Mouse (Mus musculus): Measurements from ENCODE around the gene Olfr1420. TPM values are rescaled to one million over a fixed set of nuclear protein-coding genes. Genes with fewer than 3 reads are reported as not detected.

Olfr1420 gene
- polyA plus RNA-seq (2012; rRNA removed) = not detected in 2 replicates

GRCm38 (mm10) chr19:11886265-11886664 is at the start of gene Olfr1420:
Gene Olfr1420 (plus strand): TSS chr19:11886565.
- H3K4me3 ChIP-seq (ENCODE audit: extremely low read depth, insufficient read depth, insufficient read length) = no peak within 1 kb of the TSS
- H3K4me1 ChIP-seq (ENCODE audit: control insufficient read depth, insufficient read depth, insufficient read length) = no peaks in the 10 kb centered on the region
- no peaks in the 10 kb centered on the region for H3K27me3 ChIP-seq (ENCODE audit: control insufficient read depth, insufficient read depth, low read length)
- no peak for TF ChIP-seq CTCF (IDR thresholded peaks at IDR 0.05; ENCODE audit: extremely low read depth, insufficient read depth, insufficient read length, insufficient replicate concordance)
- TF ChIP-seq POLR2A (IDR thresholded peaks at IDR 0.05; ENCODE audit: low read depth, low read length) = no peak
- H3K36me3 ChIP-seq (ENCODE audit: control insufficient read depth, insufficient read depth, low read length) = no peaks in the 10 kb centered on the region
- WGBS = 54% methylated on average over 1 of the region's 1 CpGs
- no peak for DNase-seq (ENCODE audit: low read depth in 1 of 2, low spot score in 2 of 2)
- H3K27ac ChIP-seq (ENCODE audit: insufficient read depth, low read length) = no peak within 1 kb of the TSS

DNA sequence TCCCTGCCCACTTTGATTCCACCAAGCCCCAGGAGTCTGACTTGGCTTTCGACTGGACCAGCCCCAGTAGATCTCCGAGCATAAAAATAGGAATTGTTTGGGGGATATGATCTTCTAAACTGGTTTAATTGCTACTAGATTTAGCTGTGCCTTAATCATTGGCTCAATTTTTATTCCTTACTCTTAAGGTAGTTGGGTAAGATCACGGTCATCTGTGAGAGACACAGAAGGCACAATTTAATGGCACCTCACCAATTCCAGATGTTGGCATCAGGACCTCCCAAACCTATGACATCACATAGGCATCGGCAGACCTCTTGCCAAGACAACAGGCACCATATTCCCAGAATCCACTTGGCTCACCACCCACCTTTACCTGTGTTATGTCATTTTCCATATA is 47.2 kb upstream of the Olfr1420 start, which contains the start of gene Olfr1417:
Gene Olfr1417 (minus strand): TSS at position 101 of the 400 bp plus-strand sequence.
- no peak within 1 kb of the TSS for H3K4me3 ChIP-seq (ENCODE audit: extremely low read depth, insufficient read depth, insufficient read length)
- H3K27me3 ChIP-seq (ENCODE audit: control insufficient read depth, insufficient read depth, low read length) = no peaks in the 10 kb centered on the region; the same call in 1 of the 2 replicates
- no peak for DNase-seq (ENCODE audit: low read depth in 1 of 2, low spot score in 2 of 2)
- WGBS = 91% methylated on average over 4 of the region's 4 CpGs
- no peaks in the 10 kb centered on the region for H3K4me1 ChIP-seq (ENCODE audit: control insufficient read depth, insufficient read depth, insufficient read length)
- TF ChIP-seq CTCF (IDR thresholded peaks at IDR 0.05; ENCODE audit: extremely low read depth, insufficient read depth, insufficient read length, insufficient replicate concordance) = no peak
- TF ChIP-seq POLR2A (IDR thresholded peaks at IDR 0.05; ENCODE audit: low read depth, low read length) = no peak
- no peak within 1 kb of the TSS for H3K27ac ChIP-seq (ENCODE audit: insufficient read depth, low read length)
- no peaks in the 10 kb centered on the region for H3K36me3 ChIP-seq (ENCODE audit: control insufficient read depth, insufficient read depth, low read length)

GRCm38 (mm10) chr19:11846333-11846732 is 40.0 kb upstream of the Olfr1420 start:
- TF ChIP-seq CTCF (IDR thresholded peaks at IDR 0.05; ENCODE audit: extremely low read depth, insufficient read depth, insufficient read length, insufficient replicate concordance) (no peak), POLR2A (IDR thresholded peaks at IDR 0.05; ENCODE audit: low read depth, low read length) (no peak)
- H3K36me3 ChIP-seq (ENCODE audit: control insufficient read depth, insufficient read depth, low read length) = no peaks in the 10 kb centered on the region
- DNase-seq (ENCODE audit: low read depth in 1 of 2, low spot score in 2 of 2) = no peak
- H3K4me1 ChIP-seq (ENCODE audit: control insufficient read depth, insufficient read depth, insufficient read length) = no peaks in the 10 kb centered on the region
- H3K27me3 ChIP-seq (ENCODE audit: control insufficient read depth, insufficient read depth, low read length) = no peaks in the 10 kb centered on the region
- WGBS = 65% methylated on average over 4 of the region's 4 CpGs
- no peak overlapping the region for H3K4me3 ChIP-seq (ENCODE audit: extremely low read depth, insufficient read depth, insufficient read length)
- no peak overlapping the region for H3K27ac ChIP-seq (ENCODE audit: insufficient read depth, low read length)

DNA sequence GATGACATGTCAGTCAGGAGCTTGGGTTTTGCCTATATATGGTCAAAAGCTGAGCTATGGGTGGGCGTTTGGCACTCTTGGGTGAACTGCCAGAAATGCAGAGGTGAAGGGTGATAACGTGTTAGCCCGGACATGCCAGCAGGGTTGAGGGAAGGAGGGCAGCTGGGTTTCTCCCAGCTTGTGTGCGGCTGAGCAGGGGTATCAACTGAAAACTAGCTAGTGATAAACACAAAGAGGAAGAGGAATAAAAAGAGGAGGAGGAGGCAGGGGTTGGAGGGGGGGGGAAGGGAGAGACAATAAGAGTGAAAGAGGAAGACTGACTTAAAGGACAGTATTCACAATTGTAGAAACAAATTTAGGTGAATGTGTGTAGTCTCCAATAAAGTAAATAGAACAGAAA is 33.7 kb upstream of the Olfr1420 start:
- Histone ChIP-seq H3K4me1 (ENCODE audit: control insufficient read depth, insufficient read depth, insufficient read length) (no peaks in the 10 kb centered on the region; the same call in 1 of the 2 replicates), H3K36me3 (ENCODE audit: control insufficient read depth, insufficient read depth, low read length) (no peaks in the 10 kb centered on the region), H3K4me3 (ENCODE audit: extremely low read depth, insufficient read depth, insufficient read length) (no peak overlapping the region), H3K27me3 (ENCODE audit: control insufficient read depth, insufficient read depth, low read length) (no peaks in the 10 kb centered on the region), H3K27ac (ENCODE audit: insufficient read depth, low read length) (no peak overlapping the region)
- 30% methylated on average over 4 of the region's 4 CpGs for WGBS
- TF ChIP-seq POLR2A (IDR thresholded peaks at IDR 0.05; ENCODE audit: low read depth, low read length) = no peak
- TF ChIP-seq CTCF (IDR thresholded peaks at IDR 0.05; ENCODE audit: extremely low read depth, insufficient read depth, insufficient read length, insufficient replicate concordance) = no peak
- DNase-seq (ENCODE audit: low read depth in 1 of 2, low spot score in 2 of 2) = no peak

DNA sequence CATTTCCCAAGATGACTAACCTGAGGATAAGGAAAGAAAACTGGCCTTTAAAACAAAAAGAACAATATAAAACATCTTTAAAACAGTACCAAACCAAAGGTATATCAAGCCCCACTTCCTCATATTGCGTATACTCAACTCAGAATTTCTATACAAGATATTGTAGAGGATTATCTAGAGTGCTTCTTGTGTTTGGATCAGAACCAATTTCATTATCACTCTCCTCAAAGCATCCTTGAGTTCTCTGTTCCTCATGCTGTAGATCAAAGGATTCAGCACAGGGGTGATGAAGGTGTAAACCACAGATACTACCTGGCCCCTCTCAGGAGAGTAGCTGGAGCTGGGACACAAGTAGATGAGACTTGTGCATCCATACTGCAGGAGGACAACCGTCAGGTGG is 31.5 kb upstream of the Olfr1420 start:
- Histone ChIP-seq H3K4me3 (ENCODE audit: extremely low read depth, insufficient read depth, insufficient read length) (no peak overlapping the region), H3K27me3 (ENCODE audit: control insufficient read depth, insufficient read depth, low read length) (no peaks in the 10 kb centered on the region), H3K4me1 (ENCODE audit: control insufficient read depth, insufficient read depth, insufficient read length) (no peaks in the 10 kb centered on the region; the same call in 1 of the 2 replicates), H3K27ac (ENCODE audit: insufficient read depth, low read length) (no peak overlapping the region), H3K36me3 (ENCODE audit: control insufficient read depth, insufficient read depth, low read length) (no peaks in the 10 kb centered on the region)
- TF ChIP-seq CTCF (IDR thresholded peaks at IDR 0.05; ENCODE audit: extremely low read depth, insufficient read depth, insufficient read length, insufficient replicate concordance) (no peak), POLR2A (IDR thresholded peaks at IDR 0.05; ENCODE audit: low read depth, low read length) (no peak)
- 90% methylated on average over 2 of the region's 2 CpGs for WGBS
- DNase-seq (ENCODE audit: low read depth in 1 of 2, low spot score in 2 of 2) = no peak

DNA sequence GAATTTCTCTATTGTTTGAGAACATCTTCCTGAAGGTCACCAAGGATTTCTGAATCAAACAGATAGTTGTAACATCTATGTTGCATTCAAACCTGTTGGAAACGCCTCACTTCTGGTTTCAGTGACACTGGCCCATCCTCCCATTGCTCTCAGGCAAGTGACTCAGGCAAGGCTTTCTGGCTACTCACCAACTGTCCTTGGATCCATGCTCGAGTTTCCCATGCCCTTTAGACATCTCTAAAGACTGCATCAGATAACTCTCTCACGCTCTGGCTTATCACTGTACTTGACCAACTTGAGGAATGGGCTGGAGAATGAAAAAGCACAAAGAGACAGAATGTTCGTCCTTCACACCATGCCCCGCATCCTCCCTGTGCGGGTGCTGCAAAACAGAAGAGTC is 29.9 kb upstream of the Olfr1420 start:
- Histone ChIP-seq H3K27ac (ENCODE audit: insufficient read depth, low read length) (no peak overlapping the region), H3K4me1 (ENCODE audit: control insufficient read depth, insufficient read depth, insufficient read length) (no peaks in the 10 kb centered on the region; the same call in 1 of the 2 replicates), H3K36me3 (ENCODE audit: control insufficient read depth, insufficient read depth, low read length) (no peaks in the 10 kb centered on the region), H3K4me3 (ENCODE audit: extremely low read depth, insufficient read depth, insufficient read length) (no peak overlapping the region), H3K27me3 (ENCODE audit: control insufficient read depth, insufficient read depth, low read length) (no peaks in the 10 kb centered on the region)
- TF ChIP-seq CTCF (IDR thresholded peaks at IDR 0.05; ENCODE audit: extremely low read depth, insufficient read depth, insufficient read length, insufficient replicate concordance) = no peak
- TF ChIP-seq POLR2A (IDR thresholded peaks at IDR 0.05; ENCODE audit: low read depth, low read length) = no peak
- DNase-seq (ENCODE audit: low read depth in 1 of 2, low spot score in 2 of 2) = no peak
- 78% methylated on average over 6 of the region's 6 CpGs for WGBS

DNA sequence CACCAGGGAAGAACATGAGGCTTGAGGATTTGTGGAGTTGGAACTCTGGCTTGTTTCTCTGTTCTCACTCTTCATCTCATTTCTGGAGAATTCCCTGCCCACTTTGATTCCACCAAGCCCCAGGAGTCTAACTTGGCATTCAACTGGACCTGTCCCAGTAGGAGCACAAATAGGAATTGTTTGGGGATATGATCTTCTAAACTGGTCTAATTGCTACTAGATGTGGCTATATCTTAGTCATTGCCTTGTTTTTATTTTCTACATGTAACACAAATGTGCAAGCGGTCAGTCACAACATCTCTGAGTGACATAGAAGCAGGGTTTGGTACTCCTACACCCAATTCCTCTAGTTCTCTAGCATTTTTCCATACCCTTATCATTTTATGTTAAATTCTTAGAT is 25.4 kb upstream of the Olfr1420 start, which contains the start of gene Olfr1418:
Gene Olfr1418 (minus strand): TSS at position 101 of the 400 bp plus-strand sequence.
- Histone ChIP-seq H3K4me1 (ENCODE audit: control insufficient read depth, insufficient read depth, insufficient read length) (no peaks in the 10 kb centered on the region; the same call in 1 of the 2 replicates), H3K4me3 (ENCODE audit: extremely low read depth, insufficient read depth, insufficient read length) (no peak within 1 kb of the TSS), H3K27me3 (ENCODE audit: control insufficient read depth, insufficient read depth, low read length) (no peaks in the 10 kb centered on the region), H3K27ac (ENCODE audit: insufficient read depth, low read length) (no peak within 1 kb of the TSS), H3K36me3 (ENCODE audit: control insufficient read depth, insufficient read depth, low read length) (no peaks in the 10 kb centered on the region)
- 97% methylated on average over 1 of the region's 1 CpGs for WGBS
- TF ChIP-seq POLR2A (IDR thresholded peaks at IDR 0.05; ENCODE audit: low read depth, low read length) (no peak), CTCF (IDR thresholded peaks at IDR 0.05; ENCODE audit: extremely low read depth, insufficient read depth, insufficient read length, insufficient replicate concordance) (no peak)
- no peak for DNase-seq (ENCODE audit: low read depth in 1 of 2, low spot score in 2 of 2)
